Mouse (Mus musculus): Measurements from ENCODE around the gene Rorc.

DNA sequence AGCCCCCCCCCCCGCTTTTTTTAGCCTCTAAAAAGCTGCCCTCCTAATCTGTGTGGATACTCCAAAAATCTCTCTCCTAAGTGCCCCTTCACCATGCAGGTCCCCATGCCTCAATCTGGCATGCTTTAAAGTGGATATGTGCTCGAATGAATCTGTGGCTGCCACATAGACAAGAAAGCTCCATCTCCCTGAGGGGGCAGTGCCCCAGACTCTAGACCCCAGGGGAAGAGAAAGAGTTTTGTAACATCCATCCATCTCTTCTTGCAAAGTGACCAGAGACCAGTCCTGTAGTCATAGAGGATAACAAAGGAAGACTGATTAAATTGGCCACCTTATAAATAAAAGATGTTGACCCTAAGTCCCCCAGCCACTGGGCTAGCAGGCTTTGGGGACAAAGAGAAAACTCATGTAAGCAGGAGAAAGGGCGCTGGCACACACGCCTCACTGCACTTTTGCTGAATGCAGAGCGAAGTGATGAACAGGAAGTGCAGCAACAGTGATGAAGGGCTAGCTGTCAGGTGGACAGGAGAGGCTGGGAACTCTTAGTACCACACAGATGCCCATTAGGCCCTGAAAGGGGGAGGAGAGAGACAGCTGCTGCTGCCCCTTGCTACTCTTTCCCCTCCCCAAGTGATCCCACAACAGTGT, 27.2 kb downstream of the Rorc start:
- TF ChIP-seq EP300 (IDR thresholded peaks at IDR 0.05; ENCODE audit: low read depth) (no peak), CTCF (IDR thresholded peaks at IDR 0.05; ENCODE audit: low read depth) (no peak)

Data from liver, postnatal 0 days (tissue).